Mouse (Mus musculus): ENCODE data around the gene Kif2b. TPM values are rescaled to one million over a fixed set of nuclear protein-coding genes. Genes with fewer than 3 reads are reported as not detected.
A peak's percentile ranks its signal among the peaks of the same experiment; 100 is the strongest.

The Kif2b gene
- not detected for total RNA-seq (2021)
- long read RNA-seq, experiment 1, result 0 reads
- long read RNA-seq, experiment 2, result 0 reads

GRCm38 (mm10) chr11:91577317-91577716 is at the start of gene Kif2b:
Gene Kif2b, minus strand, starts transcription at chr11:91577558.
- no peak within 1 kb of the TSS for H3K27ac ChIP-seq
- intact Hi-C loops (cut with DNase I), result no loop called here
- TF ChIP-seq CTCF (IDR thresholded peaks at IDR 0.05), result no peak
- no peak for DNase-seq
- H3K4me3 ChIP-seq, result no peak within 1 kb of the TSS

GRCm38 (mm10) chr11:91593088-91593487 is 15.7 kb upstream of the Kif2b start:
- TF ChIP-seq CTCF (IDR thresholded peaks at IDR 0.05), result no peak
- no peak for DNase-seq
- intact Hi-C loops (cut with DNase I), result no loop called here

GRCm38 (mm10) chr11:91576856-91577255 is 502 bp downstream of the Kif2b start:
- Histone ChIP-seq H3K4me3 (no peak overlapping the region), H3K27ac (no peak overlapping the region)
- no peak for DNase-seq
- no peak for TF ChIP-seq CTCF (IDR thresholded peaks at IDR 0.05)
- intact Hi-C loops (cut with DNase I), result no loop called here

More at GRCm38 (mm10) chr11:91593088-91593487, 15.7 kb upstream of the Kif2b start:
- H3K27ac ChIP-seq, result no peak overlapping the region
- no peak overlapping the region for H3K4me3 ChIP-seq

- intact Hi-C loops (cut with DNase I), result no loop called here
- peak; percentile 18 for DNase-seq
- TF ChIP-seq CTCF (IDR thresholded peaks at IDR 0.05), result no peak
- Histone ChIP-seq H3K4me3 (no peak overlapping the region), H3K27ac (no peak overlapping the region)
These were observed 2.0 kb downstream of the Kif2b start for GRCm38 (mm10) chr11:91575406-91575805.

GRCm38 (mm10) chr11:91574477-91574876 is 2.9 kb downstream of the Kif2b start:
- intact Hi-C loops (cut with DNase I), result no loop called here
- DNase-seq, result no peak
- no peak overlapping the region for H3K4me3 ChIP-seq
- no peak for TF ChIP-seq CTCF (IDR thresholded peaks at IDR 0.05)
- H3K27ac ChIP-seq, result no peak overlapping the region

GRCm38 (mm10) chr11:91530737-91531136 is 46.6 kb downstream of the Kif2b start:
- TF ChIP-seq CTCF (IDR thresholded peaks at IDR 0.05), result no peak
- intact Hi-C loops (cut with DNase I), result no loop called here
- H3K27ac ChIP-seq, result no peak overlapping the region
- no peak for DNase-seq
- no peak overlapping the region for H3K4me3 ChIP-seq
